Mouse (Mus musculus) stomach, postnatal 0 days (tissue): ENCODE measurements around the gene Nprl3.

Experiments
- CTCF ChIP-seq: IDR thresholded peaks from 2 replicates; pipeline ENCODE4 v1.5.1; 2016; ENCODE audit warnings: antibody characterized with exemption, low read depth, mild to moderate bottlenecking, moderate library complexity
- EP300 ChIP-seq: optimal IDR thresholded peaks from 2 replicates; pipeline ENCODE3; 2016; ENCODE audit warnings: antibody characterized with exemption

GRCm38 (mm10) chr11:32303455-32303854, 35.9 kb upstream of the Nprl3 start:
- TF ChIP-seq CTCF (no peak), EP300 (no peak)
